Mouse (Mus musculus) intestine, embryonic 16.5 days (tissue): ENCODE data around the gene Pllp. TPM values are rescaled to one million over a fixed set of nuclear protein-coding genes. Genes with fewer than 3 reads are reported as not detected.
A peak's percentile ranks its signal among the peaks of the same experiment; 100 is the strongest.

Source experiments
- ATAC-seq: fragments of 200-750 bp; cut with Nextera tagmentation; 2 replicates; pipeline ENCODE4 v1.8.0; 2017; ENCODE audit warnings: moderate TSS enrichment, moderate library complexity
- H3K27ac ChIP-seq: fragments of 300-500 bp; sonication (generic); 2 replicates; pipeline ENCODE4 v1.5.1; 2014; ENCODE audit warnings: mild to moderate bottlenecking, low read length
- H3K27me3 ChIP-seq: fragments of 300-500 bp; sonication (generic); replicated peaks from 2 replicates; pipeline ENCODE4 v1.6.1; 2014; ENCODE audit warnings: low read length, control low read depth, mixed read lengths; ENCODE audit not compliant: control insufficient read depth, insufficient read depth
- H3K36me3 ChIP-seq: fragments of 300-500 bp; sonication (generic); 2 replicates; pipeline ENCODE4 v1.6.1; 2014; ENCODE audit warnings: low read length, control low read depth; ENCODE audit not compliant: control insufficient read depth, insufficient read depth
- H3K4me1 ChIP-seq: fragments of 300-500 bp; sonication (generic); 2 replicates; pipeline ENCODE4 v1.6.1; 2014; ENCODE audit warnings: low read length, control low read depth, mixed read lengths; ENCODE audit not compliant: control insufficient read depth, insufficient read depth
- H3K4me2 ChIP-seq: fragments of 300-500 bp; sonication (generic); 2 replicates; pipeline ENCODE4 v1.6.1; 2014; ENCODE audit warnings: low read depth, low read length, control low read depth
- H3K4me3 ChIP-seq: fragments of 300-500 bp; sonication (generic); 2 replicates; pipeline ENCODE4 v1.5.1; 2014; ENCODE audit warnings: mild to moderate bottlenecking, low read length
- H3K9ac ChIP-seq: fragments of 300-500 bp; sonication (generic); 2 replicates; pipeline ENCODE4 v1.6.1; 2014; ENCODE audit warnings: low read depth, low read length
- H3K9me3 ChIP-seq: fragments of 300-500 bp; sonication (generic); 2 replicates; pipeline ENCODE4 v1.6.1; 2016; ENCODE audit warnings: low read length, control low read depth; ENCODE audit not compliant: control insufficient read depth
- WGBS: fragments of 180-500 bp; shearing (Covaris S2); extraction: QIAGEN DNeasy Blood & Tissue Kit; methylation state at CpG from one replicate; pipeline ENCODE4 v1.1.7; 2014; 5-methylcytosine and 5-hydroxymethylcytosine counted together
- polyA plus RNA-seq: library from polyadenylated mRNA; unstranded; fragments of >200 nt; fragmentation: Nextera tagmentation; extraction: Ambion mirVana; gene quantifications from 2 replicates; pipeline ENCODE4 v1.2.1, GENCODE M21; 2015

Pllp gene
- polyA plus RNA-seq, 1 experiment from 2014 or later = 64.0 TPM

GRCm38 (mm10) chr8:94674384-94674783, 21.7 kb downstream of the Pllp start:
- peaks cover 12% of the 10 kb centered on the region; the same call in 1 of the 2 replicates for H3K36me3 ChIP-seq
- no peak overlapping the region for H3K4me3 ChIP-seq
- WGBS = 80% methylated on average over 5 of the region's 5 CpGs
- no peak overlapping the region for H3K27ac ChIP-seq
- no peak overlapping the region for H3K9ac ChIP-seq
- H3K9me3 ChIP-seq = no peaks in the 10 kb centered on the region
- no peak for ATAC-seq
- H3K4me1 ChIP-seq = peaks cover 12% of the 10 kb centered on the region
- no peak overlapping the region for H3K4me2 ChIP-seq
- H3K27me3 ChIP-seq = no peaks in the 10 kb centered on the region

GRCm38 (mm10) chr8:94666456-94667308, 29.4 kb downstream of the Pllp start, which contains the start of gene Arl2bp:
Arl2bp (plus strand) TSS chr8:94666600.
- no peaks in the 10 kb centered on the region for H3K9me3 ChIP-seq
- peak within 1 kb of the TSS; percentile 81 for H3K27ac ChIP-seq
- H3K4me3 ChIP-seq = peak within 1 kb of the TSS; percentile 90
- H3K4me2 ChIP-seq = peak within 1 kb of the TSS; percentile 64
- no peaks in the 10 kb centered on the region for H3K36me3 ChIP-seq
- H3K4me1 ChIP-seq = peaks cover 13% of the 10 kb centered on the region
- under 1% methylated on average over 72 of the region's 74 CpGs for WGBS
- peak; percentile 99 for ATAC-seq
- H3K27me3 ChIP-seq = no peaks in the 10 kb centered on the region
- H3K9ac ChIP-seq = peak within 1 kb of the TSS; percentile 98

GRCm38 (mm10) chr8:94664722-94665121, 31.4 kb downstream of the Pllp start:
- ATAC-seq = no peak
- no peaks in the 10 kb centered on the region for H3K36me3 ChIP-seq
- no peaks in the 10 kb centered on the region for H3K9me3 ChIP-seq
- no peaks in the 10 kb centered on the region for H3K27me3 ChIP-seq
- no peak overlapping the region for H3K27ac ChIP-seq
- no peak overlapping the region for H3K4me3 ChIP-seq
- 71% methylated on average over 2 of the region's 2 CpGs for WGBS
- no peak overlapping the region for H3K4me2 ChIP-seq
- no peak overlapping the region for H3K9ac ChIP-seq
- H3K4me1 ChIP-seq = peaks cover 18% of the 10 kb centered on the region

GRCm38 (mm10) chr8:94660418-94660817, 35.7 kb downstream of the Pllp start:
- Histone ChIP-seq H3K27me3 (no peaks in the 10 kb centered on the region), H3K4me1 (0 out of 2 replicates have a peak, but pooled peaks cover 5% of the 10 kb centered on the region), H3K9ac (no peak overlapping the region), H3K4me3 (no peak overlapping the region), H3K9me3 (no peaks in the 10 kb centered on the region), H3K4me2 (no peak overlapping the region), H3K36me3 (no peaks in the 10 kb centered on the region), H3K27ac (peak overlapping the region; percentile 74)
- WGBS = 63% methylated on average over 4 of the region's 4 CpGs
- ATAC-seq = peak; percentile 96

DNA sequence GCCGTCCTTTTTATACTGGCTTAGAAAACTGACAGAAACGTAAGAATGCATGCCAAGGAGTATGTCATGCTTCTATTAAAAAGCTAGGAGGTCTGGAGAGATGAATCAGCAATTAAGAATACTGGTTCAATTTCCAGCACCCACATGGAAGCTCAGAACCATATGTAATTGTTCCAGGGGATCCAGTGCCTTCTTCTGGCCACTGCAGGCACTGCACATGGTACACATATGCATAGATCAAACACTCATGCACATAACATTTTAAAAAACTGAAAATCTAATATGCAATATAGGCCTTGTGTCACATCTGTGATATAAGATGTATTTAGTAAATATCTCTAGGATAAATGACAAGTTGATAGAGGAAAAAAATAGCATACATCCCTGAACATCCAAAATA, 38.0 kb downstream of the Pllp start:
- ATAC-seq = no peak

DNA sequence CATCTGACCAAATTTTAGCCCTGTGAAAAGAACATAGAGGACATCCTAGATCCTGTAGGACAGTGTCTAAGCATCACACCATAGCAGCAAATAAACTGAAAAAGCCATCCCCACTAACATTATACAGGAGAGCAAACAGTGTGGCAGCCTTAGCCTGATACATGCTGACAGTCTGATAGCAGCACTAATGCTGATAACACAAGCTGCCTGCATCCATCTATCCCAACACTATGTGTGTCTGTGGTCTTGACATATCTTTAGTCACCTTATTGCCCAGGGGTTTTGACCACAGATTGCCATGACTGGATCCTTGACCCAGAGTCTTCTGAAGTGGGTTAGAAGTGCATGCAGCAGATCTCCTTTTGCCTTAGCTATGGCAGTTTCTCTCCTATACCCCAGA, 41.1 kb downstream of the Pllp start:
- no peak overlapping the region for H3K9ac ChIP-seq
- no peaks in the 10 kb centered on the region for H3K27me3 ChIP-seq
- no peaks in the 10 kb centered on the region for H3K9me3 ChIP-seq
- no peak overlapping the region for H3K4me2 ChIP-seq
- no peak overlapping the region for H3K27ac ChIP-seq
- no peaks in the 10 kb centered on the region for H3K4me1 ChIP-seq
- no peak overlapping the region for H3K4me3 ChIP-seq
- ATAC-seq = no peak
- peaks cover 5% of the 10 kb centered on the region; the same call in 1 of the 2 replicates for H3K36me3 ChIP-seq

More for the DNA sequence above, 38.0 kb downstream of the Pllp start:
- H3K27ac ChIP-seq = no peak overlapping the region
- no peak overlapping the region for H3K9ac ChIP-seq
- WGBS = 95% methylated on average over 2 of the region's 2 CpGs
- no peak overlapping the region for H3K4me3 ChIP-seq
- H3K27me3 ChIP-seq = no peaks in the 10 kb centered on the region
- H3K4me1 ChIP-seq = 0 out of 2 replicates have a peak, but pooled peaks cover 5% of the 10 kb centered on the region
- H3K4me2 ChIP-seq = no peak overlapping the region
- peaks cover 4% of the 10 kb centered on the region; the same call in 1 of the 2 replicates for H3K36me3 ChIP-seq
- H3K9me3 ChIP-seq = no peaks in the 10 kb centered on the region

GRCm38 (mm10) chr8:94652951-94653350, 43.1 kb downstream of the Pllp start:
- ATAC-seq = no peak
- Histone ChIP-seq H3K4me1 (no peaks in the 10 kb centered on the region), H3K27ac (no peak overlapping the region), H3K4me3 (no peak overlapping the region), H3K9me3 (no peaks in the 10 kb centered on the region), H3K4me2 (no peak overlapping the region), H3K27me3 (no peaks in the 10 kb centered on the region), H3K9ac (no peak overlapping the region), H3K36me3 (peaks cover 5% of the 10 kb centered on the region; the same call in 1 of the 2 replicates)
- WGBS = 85% methylated on average over 3 of the region's 3 CpGs

- peaks cover 11% of the 10 kb centered on the region for H3K36me3 ChIP-seq
- 74% methylated on average over 3 of the region's 3 CpGs for WGBS
- no peak overlapping the region for H3K4me3 ChIP-seq
- no peaks in the 10 kb centered on the region for H3K27me3 ChIP-seq
- no peak overlapping the region for H3K9ac ChIP-seq
- H3K4me1 ChIP-seq = no peaks in the 10 kb centered on the region
- no peak for ATAC-seq
- H3K4me2 ChIP-seq = no peak overlapping the region
- H3K9me3 ChIP-seq = no peaks in the 10 kb centered on the region
- H3K27ac ChIP-seq = no peak overlapping the region
Measured at GRCm38 (mm10) chr8:94649496-94649895, 46.6 kb downstream of the Pllp start.

DNA sequence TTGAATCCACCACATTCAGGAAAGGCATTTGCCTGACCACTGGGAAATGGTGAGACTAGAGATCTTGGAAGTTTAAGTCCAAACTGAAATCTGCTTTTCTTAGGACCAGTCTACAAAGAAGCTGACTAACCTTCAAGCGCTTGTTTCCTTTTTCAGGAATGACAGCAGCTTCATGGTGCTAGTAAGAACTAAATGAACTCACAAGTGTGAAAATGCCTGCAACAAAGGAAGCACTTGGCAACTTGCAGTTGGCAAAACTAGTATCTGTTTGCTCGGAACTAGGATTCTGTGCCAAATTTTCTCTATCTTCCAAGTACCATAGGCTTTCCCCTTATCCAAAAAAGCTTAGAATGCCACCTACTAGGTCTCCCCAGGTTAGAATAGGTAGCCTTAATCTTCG, 49.9 kb downstream of the Pllp start:
- Histone ChIP-seq H3K36me3 (peaks cover 11% of the 10 kb centered on the region), H3K4me1 (no peaks in the 10 kb centered on the region), H3K27ac (no peak overlapping the region), H3K9ac (no peak overlapping the region), H3K4me3 (no peak overlapping the region), H3K9me3 (no peaks in the 10 kb centered on the region), H3K27me3 (no peaks in the 10 kb centered on the region), H3K4me2 (no peak overlapping the region)
- 95% methylated on average over 3 of the region's 3 CpGs for WGBS
- ATAC-seq = no peak
